Mouse (Mus musculus): ENCODE data around the gene Fignl1.

DNA sequence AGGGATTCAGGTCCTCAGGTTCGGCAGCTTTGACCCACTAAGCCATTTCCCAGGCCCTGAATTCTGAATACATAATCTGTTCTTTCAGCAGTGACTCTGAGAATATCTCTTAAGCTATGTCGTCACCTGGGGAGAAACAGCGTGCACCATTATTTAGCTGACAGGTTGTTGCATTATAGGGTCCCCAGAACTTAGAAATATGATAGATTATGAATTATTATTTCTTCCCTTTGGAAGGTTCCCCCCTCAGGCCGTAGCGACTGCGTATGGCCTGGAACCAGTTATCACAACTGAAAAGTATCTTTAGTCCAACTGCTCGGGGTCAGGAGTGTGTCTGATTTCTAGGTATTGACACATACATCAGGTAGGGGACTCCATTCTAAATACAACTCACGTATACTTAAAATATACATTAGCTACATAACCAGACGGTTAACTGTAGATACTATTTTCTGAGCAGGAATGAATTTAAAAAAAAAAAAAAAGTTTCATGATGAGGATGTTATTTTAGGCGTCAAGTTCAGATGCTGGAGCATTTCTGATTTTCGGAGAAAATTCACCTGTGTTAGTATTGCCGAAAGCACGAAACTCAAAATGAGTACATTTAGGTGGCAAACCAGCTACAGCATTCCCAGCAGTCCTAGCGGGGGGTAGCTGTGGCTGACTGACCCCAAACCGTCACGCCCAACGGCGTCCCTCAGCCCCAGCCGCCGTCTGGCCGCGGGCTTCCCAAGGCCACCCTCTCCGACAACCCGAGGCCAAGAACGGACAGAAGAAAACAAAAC lies 535 bp downstream of the Fignl1 start:
- no peak for TF ChIP-seq CTCF (IDR thresholded peaks at IDR 0.05; ENCODE audit: borderline replicate concordance, insufficient read depth, low read depth, low read length)
- no peak for TF ChIP-seq POLR2A (IDR thresholded peaks at IDR 0.05; ENCODE audit: borderline replicate concordance, insufficient read depth, low read length)
